Mouse (Mus musculus) forebrain, embryonic 12.5 days (tissue): Measurements from ENCODE around the gene Nfatc4. TPM values are rescaled to one million over a fixed set of nuclear protein-coding genes. Genes with fewer than 3 reads are reported as not detected.

Experiments
- ATAC-seq: fragments of 200-750 bp; cut with Nextera tagmentation; 2 replicates; pipeline ENCODE4 v1.8.0; 2017; ENCODE audit warnings: moderate TSS enrichment; ENCODE audit not compliant: low FRiP score
- H3K27ac ChIP-seq: fragments of 300-500 bp; sonication (generic); 2 replicates; pipeline ENCODE4 v1.5.1; 2016; ENCODE audit warnings: mild to moderate bottlenecking
- H3K27me3 ChIP-seq: fragments of 300-500 bp; sonication (generic); 2 replicates; pipeline ENCODE4 v1.6.1; 2016; ENCODE audit warnings: mild to moderate bottlenecking
- H3K36me3 ChIP-seq: fragments of 300-500 bp; sonication (generic); replicated peaks from 2 replicates; pipeline ENCODE4 v1.6.1; 2016; ENCODE audit warnings: mild to moderate bottlenecking
- H3K4me1 ChIP-seq: fragments of 300-500 bp; sonication (generic); 2 replicates; pipeline ENCODE4 v1.6.1; 2016
- H3K4me2 ChIP-seq: fragments of 300-500 bp; sonication (generic); 2 replicates; pipeline ENCODE4 v1.6.1; 2016; ENCODE audit warnings: mild to moderate bottlenecking, moderate library complexity
- H3K4me3 ChIP-seq: fragments of 300-500 bp; sonication (generic); replicated peaks from 2 replicates; pipeline ENCODE4 v1.5.1; 2016; ENCODE audit warnings: mild to moderate bottlenecking
- H3K9ac ChIP-seq: fragments of 300-500 bp; sonication (generic); 2 replicates; pipeline ENCODE4 v1.6.1; 2016; ENCODE audit warnings: mild to moderate bottlenecking
- H3K9me3 ChIP-seq: fragments of 300-500 bp; sonication (generic); 2 replicates; pipeline ENCODE4 v1.6.1; 2016
- WGBS: fragments of 180-500 bp; shearing (Covaris S2); methylation state at CpG from one replicate; pipeline ENCODE4 v1.1.7; 2016; 5-methylcytosine and 5-hydroxymethylcytosine counted together
- polyA plus RNA-seq: library from polyadenylated mRNA; unstranded; fragments of >200 nt; fragmentation: Nextera tagmentation; extraction: Ambion mirVana; gene quantifications from 2 replicates; pipeline ENCODE4 v1.2.1, GENCODE M21; 2016

The Nfatc4 gene
- polyA plus RNA-seq, 1 experiment from 2014 or later: 35.6 TPM

DNA sequence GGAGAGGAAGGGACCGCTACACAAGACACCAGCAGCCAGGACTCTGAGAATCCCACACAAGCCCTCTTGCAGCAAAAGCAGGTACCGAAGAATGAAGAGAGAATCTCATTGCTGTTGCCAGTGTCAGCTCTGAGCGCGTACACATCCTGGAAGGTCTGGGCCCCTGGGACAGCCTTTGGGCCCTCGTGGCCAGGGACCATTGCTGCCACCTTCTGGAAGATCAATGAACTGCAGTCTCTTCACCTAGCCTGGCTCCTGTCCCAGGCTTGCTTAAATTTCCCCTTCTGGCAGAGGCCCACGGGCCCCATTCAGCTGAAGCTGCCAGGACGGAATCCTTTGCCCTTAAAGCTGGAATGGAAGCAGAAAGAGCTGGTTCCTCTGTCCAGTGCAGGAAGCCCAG lies 40.8 kb downstream of the Nfatc4 start:
- Histone ChIP-seq H3K4me1 (peaks cover 20% of the 10 kb centered on the region), H3K9ac (no peak overlapping the region), H3K4me2 (no peak overlapping the region), H3K27ac (0 out of 2 replicates have a peak overlapping the region, but pooled peaks have one; percentile 8), H3K27me3 (no peaks in the 10 kb centered on the region), H3K4me3 (no peak overlapping the region), H3K36me3 (peaks cover 54% of the 10 kb centered on the region), H3K9me3 (no peaks in the 10 kb centered on the region)
- 29% methylated on average over 7 of the region's 7 CpGs for WGBS
- peak; percentile 64; the same call in 1 of the 2 replicates for ATAC-seq

DNA sequence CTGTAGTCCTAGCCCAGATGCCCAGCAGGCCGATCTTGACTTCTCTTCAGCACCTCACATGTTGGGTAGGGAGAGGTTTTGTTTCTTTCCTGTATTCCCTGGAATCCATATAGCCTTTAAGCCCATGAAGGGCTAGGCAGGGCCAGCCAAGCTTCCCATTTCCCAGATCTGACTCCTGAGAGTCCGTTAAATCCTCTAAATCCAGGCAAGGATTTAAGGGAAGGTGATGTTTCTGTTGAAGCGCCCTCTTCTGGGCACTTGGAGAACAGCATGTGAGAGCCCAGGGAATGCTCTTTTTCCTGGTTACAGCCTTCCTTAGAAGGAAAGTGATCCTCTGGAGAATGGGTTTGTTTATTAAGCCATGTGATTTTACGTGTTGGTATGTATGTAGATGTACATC lies 44.0 kb downstream of the Nfatc4 start:
- Histone ChIP-seq H3K27me3 (no peaks in the 10 kb centered on the region), H3K27ac (no peak overlapping the region), H3K9ac (no peak overlapping the region), H3K4me2 (no peak overlapping the region), H3K4me3 (no peak overlapping the region), H3K4me1 (peaks cover 9% of the 10 kb centered on the region), H3K36me3 (peaks cover 83% of the 10 kb centered on the region), H3K9me3 (no peaks in the 10 kb centered on the region)
- ATAC-seq: no peak
- WGBS: 40% methylated on average over 4 of the region's 4 CpGs

DNA sequence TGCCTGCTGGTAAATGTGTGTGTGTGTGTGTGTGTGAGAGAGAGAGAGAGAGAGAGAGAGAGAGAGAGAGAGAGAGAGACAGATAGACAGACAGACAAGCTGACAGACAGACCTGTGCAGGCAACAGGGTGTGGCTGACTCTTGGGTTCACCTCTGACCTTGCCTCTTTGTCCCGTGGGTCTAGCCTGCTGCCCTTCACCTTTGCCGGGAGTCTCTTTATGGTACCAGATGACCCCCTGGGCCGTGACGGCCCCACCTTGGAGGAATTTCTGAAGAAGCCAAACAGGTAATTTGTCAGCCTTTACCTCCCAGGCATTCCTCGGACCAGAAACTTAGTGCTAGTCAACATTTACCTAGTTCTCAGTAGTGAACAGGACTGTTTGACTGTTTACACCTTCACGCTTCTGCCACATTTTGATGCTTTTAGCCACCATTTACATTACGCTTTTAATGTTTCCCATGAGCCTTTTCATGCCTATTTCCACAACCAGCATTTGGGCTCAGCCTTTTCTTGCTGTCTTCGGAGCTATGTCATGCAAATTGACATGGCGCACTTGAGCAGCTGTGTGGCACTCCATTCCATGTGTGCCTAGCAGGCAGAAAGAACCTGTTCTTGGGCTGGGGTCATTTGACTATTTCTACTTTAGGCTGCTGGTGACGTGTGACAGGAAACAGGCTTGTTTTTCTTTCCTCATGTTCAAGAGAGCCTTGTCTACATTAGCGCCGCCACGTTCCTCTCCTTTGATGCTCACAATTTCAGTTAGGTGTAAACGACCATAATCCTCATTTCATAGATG lies 45.5 kb downstream of the Nfatc4 start:
- H3K36me3 ChIP-seq: peaks cover 90% of the 10 kb centered on the region
- ATAC-seq: no peak
- H3K27ac ChIP-seq: no peak overlapping the region
- WGBS: 92% methylated on average over 14 of the region's 14 CpGs
- no peaks in the 10 kb centered on the region for H3K9me3 ChIP-seq
- no peak overlapping the region for H3K4me2 ChIP-seq
- H3K4me3 ChIP-seq: no peak overlapping the region
- no peak overlapping the region for H3K9ac ChIP-seq
- no peaks in the 10 kb centered on the region for H3K27me3 ChIP-seq
- H3K4me1 ChIP-seq: peaks cover 6% of the 10 kb centered on the region

GRCm38 (mm10) chr14:55869538-55869937 lies 46.6 kb downstream of the Nfatc4 start:
- Histone ChIP-seq H3K4me3 (no peak overlapping the region), H3K9me3 (no peaks in the 10 kb centered on the region), H3K4me2 (no peak overlapping the region), H3K27ac (no peak overlapping the region), H3K4me1 (peaks cover 10% of the 10 kb centered on the region), H3K27me3 (no peaks in the 10 kb centered on the region), H3K9ac (no peak overlapping the region), H3K36me3 (peaks cover 80% of the 10 kb centered on the region)
- WGBS: 93% methylated on average over 6 of the region's 6 CpGs
- no peak for ATAC-seq

- ATAC-seq: no peak
- Histone ChIP-seq H3K9me3 (no peaks in the 10 kb centered on the region), H3K36me3 (peaks cover 56% of the 10 kb centered on the region), H3K27me3 (no peaks in the 10 kb centered on the region), H3K9ac (no peak overlapping the region), H3K4me1 (peaks cover 10% of the 10 kb centered on the region), H3K27ac (no peak overlapping the region), H3K4me3 (no peak overlapping the region), H3K4me2 (no peak overlapping the region)
- 93% methylated on average over 11 of the region's 12 CpGs for WGBS
Measured at GRCm38 (mm10) chr14:55872039-55872438, 49.1 kb downstream of the Nfatc4 start.

- H3K9me3 ChIP-seq: no peaks in the 10 kb centered on the region
- H3K27ac ChIP-seq: no peak overlapping the region
- peaks cover 56% of the 10 kb centered on the region for H3K36me3 ChIP-seq
- no peak overlapping the region for H3K4me2 ChIP-seq
- no peak overlapping the region for H3K9ac ChIP-seq
- 92% methylated on average over 17 of the region's 17 CpGs for WGBS
- no peak overlapping the region for H3K4me3 ChIP-seq
- ATAC-seq: no peak
- no peaks in the 10 kb centered on the region for H3K27me3 ChIP-seq
- H3K4me1 ChIP-seq: peaks cover 10% of the 10 kb centered on the region
Measured at GRCm38 (mm10) chr14:55872551-55872950, 49.6 kb downstream of the Nfatc4 start.

DNA sequence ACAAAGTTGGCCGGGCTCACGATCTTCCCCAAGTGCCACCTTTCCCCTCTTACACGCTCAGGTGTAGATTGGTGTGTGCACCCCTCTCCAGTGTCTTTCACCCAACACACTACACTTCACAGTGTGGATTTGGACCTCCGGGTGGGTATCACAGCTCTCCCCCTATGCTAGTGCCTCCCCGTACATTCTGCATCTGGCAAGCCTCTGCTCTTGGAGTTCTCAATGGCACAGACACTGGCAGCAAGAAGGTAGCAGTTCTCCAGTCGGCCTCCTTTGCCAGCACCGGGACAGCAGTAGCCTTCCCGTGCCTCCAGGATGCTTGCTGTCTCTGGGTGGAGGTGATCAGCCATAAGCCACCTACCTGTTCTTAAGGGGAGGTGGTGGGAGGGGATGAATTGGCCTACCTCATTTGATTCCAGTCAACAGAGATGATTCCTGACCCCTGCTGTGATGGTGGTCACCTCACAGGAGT lies 50.3 kb downstream of the Nfatc4 start:
- no peaks in the 10 kb centered on the region for H3K27me3 ChIP-seq
- H3K4me1 ChIP-seq: peaks cover 10% of the 10 kb centered on the region
- peak overlapping the region; percentile 29; the same call in 1 of the 2 replicates for H3K9ac ChIP-seq
- no peaks in the 10 kb centered on the region for H3K9me3 ChIP-seq
- peaks cover 50% of the 10 kb centered on the region for H3K36me3 ChIP-seq
- WGBS: 88% methylated on average over 8 of the region's 8 CpGs
- H3K4me2 ChIP-seq: peak overlapping the region; percentile 35
- no peak overlapping the region for H3K4me3 ChIP-seq
- ATAC-seq: peak; percentile 12; the same call in 1 of the 2 replicates
- 0 out of 2 replicates have a peak overlapping the region, but pooled peaks have one; percentile 42 for H3K27ac ChIP-seq

DNA sequence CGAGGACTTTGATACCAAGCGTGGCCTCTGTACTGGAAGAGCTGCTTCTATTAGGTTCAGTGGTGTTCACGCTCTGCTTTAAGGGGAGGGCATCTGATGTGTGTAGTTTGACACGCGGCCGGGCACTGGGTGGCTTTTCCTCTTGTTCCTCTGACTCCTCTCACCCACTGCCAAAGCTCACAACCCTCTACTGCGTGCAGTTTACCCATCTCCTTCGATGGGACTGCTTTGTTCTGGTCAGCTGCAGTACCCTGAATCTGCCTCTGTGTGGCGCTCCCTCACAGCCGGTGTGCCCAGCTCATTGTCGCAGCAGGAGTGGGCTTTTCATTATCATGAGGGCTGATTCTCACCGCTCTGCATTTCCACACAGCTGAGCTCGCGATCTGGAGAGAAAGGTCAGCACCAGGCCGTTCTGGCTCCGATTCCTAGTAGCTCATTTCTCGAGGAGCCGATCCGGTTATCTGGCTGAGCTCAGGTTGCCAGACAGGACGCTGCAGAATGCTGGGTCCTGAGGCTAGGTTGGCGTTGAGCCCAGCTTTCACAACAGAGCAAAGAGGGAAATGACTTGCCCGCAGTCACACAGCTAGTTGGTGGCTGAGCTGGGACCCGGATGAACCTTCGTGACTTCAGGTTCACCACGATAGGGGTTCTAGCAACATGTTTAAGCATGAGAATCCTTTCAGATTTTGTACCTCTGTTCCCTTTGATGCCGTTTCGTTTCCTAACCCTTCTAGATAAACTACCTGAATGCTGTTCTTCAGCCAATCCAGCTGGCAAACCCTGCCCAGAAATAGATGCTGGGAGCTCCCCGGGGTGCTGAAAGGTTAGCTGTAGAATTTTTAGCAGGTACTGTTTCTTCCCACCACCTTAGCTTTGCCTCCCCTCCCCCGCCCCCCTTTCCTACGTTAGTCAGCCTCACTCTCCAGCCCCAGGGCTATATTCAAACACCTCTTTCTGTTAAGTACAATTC lies 51.1 kb downstream of the Nfatc4 start:
- peak overlapping the region; percentile 13; the same call in 1 of the 2 replicates for H3K4me3 ChIP-seq
- H3K9me3 ChIP-seq: no peaks in the 10 kb centered on the region
- no peaks in the 10 kb centered on the region for H3K27me3 ChIP-seq
- H3K9ac ChIP-seq: peak overlapping the region; percentile 29; the same call in 1 of the 2 replicates
- H3K36me3 ChIP-seq: peaks cover 43% of the 10 kb centered on the region
- 15% methylated on average over 30 of the region's 30 CpGs for WGBS
- peak overlapping the region; percentile 42; the same call in 1 of the 2 replicates for H3K27ac ChIP-seq
- ATAC-seq: peak; percentile 75
- H3K4me2 ChIP-seq: peak overlapping the region; percentile 35
- H3K4me1 ChIP-seq: peaks cover 10% of the 10 kb centered on the region

GRCm38 (mm10) chr14:55877469-55878315 lies 54.7 kb downstream of the Nfatc4 start:
- Histone ChIP-seq H3K4me3 (no peak overlapping the region), H3K4me2 (no peak overlapping the region), H3K9me3 (no peaks in the 10 kb centered on the region), H3K27me3 (no peaks in the 10 kb centered on the region), H3K9ac (no peak overlapping the region), H3K36me3 (0 out of 2 replicates have a peak, but pooled peaks cover 7% of the 10 kb centered on the region), H3K4me1 (peaks cover 10% of the 10 kb centered on the region), H3K27ac (no peak overlapping the region)
- no peak for ATAC-seq
- WGBS: 39% methylated on average over 14 of the region's 14 CpGs

DNA sequence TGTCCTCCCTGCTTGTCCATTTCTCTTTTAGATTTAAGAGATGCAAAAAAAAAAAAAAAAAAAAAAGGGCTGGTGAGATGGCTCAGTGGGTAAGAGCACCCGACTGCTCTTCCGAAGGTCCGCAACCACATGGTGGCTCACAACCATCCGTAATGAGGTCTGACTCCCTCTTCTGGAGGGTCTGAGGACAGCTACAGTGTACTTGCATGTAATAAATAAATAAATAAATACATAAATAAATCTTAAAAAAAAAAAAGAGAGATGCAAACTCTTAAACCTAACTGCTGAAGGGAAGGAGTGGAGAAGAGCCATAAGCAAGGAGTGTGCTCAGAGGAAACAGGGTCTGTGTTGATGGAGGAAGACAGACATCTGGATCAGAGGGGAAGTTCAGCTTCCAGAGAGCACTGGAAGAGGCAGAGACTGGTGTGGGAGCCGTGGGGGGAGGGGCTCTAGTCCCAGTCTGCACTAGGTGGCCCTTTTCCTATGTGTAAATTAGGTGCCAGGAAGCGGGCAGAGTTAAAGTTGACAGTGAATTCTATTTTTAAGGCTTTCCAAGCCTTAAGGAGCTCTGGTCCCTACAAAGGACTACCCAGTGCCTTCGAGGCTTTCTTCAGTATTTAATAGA lies 55.5 kb downstream of the Nfatc4 start:
- H3K4me1 ChIP-seq: peaks cover 7% of the 10 kb centered on the region
- no peak overlapping the region for H3K4me3 ChIP-seq
- H3K27me3 ChIP-seq: no peaks in the 10 kb centered on the region
- no peak overlapping the region for H3K9ac ChIP-seq
- H3K4me2 ChIP-seq: no peak overlapping the region
- H3K27ac ChIP-seq: no peak overlapping the region
- no peaks in the 10 kb centered on the region for H3K9me3 ChIP-seq
- no peaks in the 10 kb centered on the region for H3K36me3 ChIP-seq
- no peak for ATAC-seq
- WGBS: 44% methylated on average over 7 of the region's 7 CpGs

GRCm38 (mm10) chr14:55879623-55880022 lies 56.7 kb downstream of the Nfatc4 start:
- Histone ChIP-seq H3K4me3 (no peak overlapping the region), H3K36me3 (no peaks in the 10 kb centered on the region), H3K9ac (no peak overlapping the region), H3K27ac (no peak overlapping the region), H3K4me1 (peaks cover 9% of the 10 kb centered on the region), H3K4me2 (no peak overlapping the region), H3K27me3 (no peaks in the 10 kb centered on the region), H3K9me3 (no peaks in the 10 kb centered on the region)
- 23% methylated on average over 1 of the region's 1 CpGs for WGBS
- ATAC-seq: peak; percentile 63
